Mouse (Mus musculus) heart, adult 2 months (tissue): ENCODE data around the gene Tenm4. TPM values are rescaled to one million over a fixed set of nuclear protein-coding genes. Genes with fewer than 3 reads are reported as not detected.
A peak's percentile ranks its signal among the peaks of the same experiment; 100 is the strongest.

Experiments
- DNase-seq, 2 experiments: peaks; one replicate each; pipeline ENCODE4 v3.0.0; 2021
- H3K27ac ChIP-seq: fragments of 200-600 bp; 2 replicates; pipeline ENCODE4 v1.8.1; 2022
- H3K27me3 ChIP-seq: fragments of 200-500 bp; 2 replicates; pipeline ENCODE4 v1.6.1; 2012; ENCODE audit warnings: mild to moderate bottlenecking, low read length, inconsistent platforms, mixed read lengths; ENCODE audit not compliant: control insufficient read depth, insufficient read depth
- H3K36me3 ChIP-seq: fragments of 200-500 bp; 2 replicates; pipeline ENCODE4 v1.6.1; 2012; ENCODE audit warnings: low read length, inconsistent platforms; ENCODE audit not compliant: control insufficient read depth, insufficient read depth
- H3K4me1 ChIP-seq: fragments of 200-500 bp; 2 replicates; pipeline ENCODE4 v1.6.1; 2011; ENCODE audit warnings: low read length; ENCODE audit not compliant: control insufficient read depth, insufficient read depth
- H3K4me3 ChIP-seq: fragments of 200-600 bp; 2 replicates; pipeline ENCODE4 v1.8.1; 2022
- H3K79me2 ChIP-seq: fragments of 200-500 bp; replicated peaks from 2 replicates; pipeline ENCODE4 v1.6.1; 2012; ENCODE audit warnings: mild to moderate bottlenecking, inconsistent platforms, low read length, moderate library complexity, mixed read lengths; ENCODE audit not compliant: control insufficient read depth, insufficient read depth
- H3K9ac ChIP-seq: fragments of 200-500 bp; 2 replicates; pipeline ENCODE4 v1.6.1; 2012; ENCODE audit warnings: low read depth, mild to moderate bottlenecking, control low read depth, inconsistent platforms, low read length, mixed read lengths
- CTCF ChIP-seq: fragments of 200-600 bp; IDR thresholded peaks from 2 replicates; pipeline ENCODE4 v1.8.1; 2022; ENCODE audit warnings: antibody characterized with exemption, mild to moderate bottlenecking, moderate library complexity
- EP300 ChIP-seq: fragments of 200-500 bp; IDR thresholded peaks from 2 replicates; pipeline ENCODE4 v1.6.1; 2011; ENCODE audit warnings: low read depth, low read length, control low read depth; ENCODE audit not compliant: insufficient read depth
- POLR2A ChIP-seq: fragments of 200-500 bp; IDR thresholded peaks from 2 replicates; pipeline ENCODE4 v1.6.1; 2011; ENCODE audit warnings: mild to moderate bottlenecking, low read depth, low read length, control low read depth; ENCODE audit not compliant: insufficient read depth
- WGBS: fragments of 180-500 bp; shearing (Covaris S2); methylation state at CpG from one replicate; pipeline ENCODE4 v1.1.7; 2018; 5-methylcytosine and 5-hydroxymethylcytosine counted together
- intact Hi-C: fragments of 180-260 bp; cut with DNase I; formaldehyde crosslinking; loops from one replicate; pipeline ENCODE4 v1.15.1; 2025
- polyA plus RNA-seq: library from polyadenylated mRNA; depleted of rRNA; stranded (reverse); fragments of >200 nt; gene quantifications from 2 replicates; pipeline ENCODE4 v1.2.3, GENCODE M21; 2012
- total RNA-seq, 2 experiments: library from RNA; stranded (reverse); gene quantifications; 2 replicates each; pipeline ENCODE4 v1.2.3; 2021

Tenm4 gene
- total and polyA plus RNA-seq, 3 experiments = 0.34 to 1.3 (median 0.74) TPM

- peak in 1 of 2 experiments; percentile 25 for DNase-seq
- WGBS = 52% methylated on average over 5 of the region's 5 CpGs
- TF ChIP-seq CTCF (no peak), EP300 (no peak), POLR2A (no peak)
Observed at GRCm38 (mm10) chr7:96813036-96813435, 642.0 kb downstream of the Tenm4 start.

GRCm38 (mm10) chr7:96813497-96814400 lies 642.7 kb downstream of the Tenm4 start:
- no peaks in the 10 kb centered on the region for H3K27me3 ChIP-seq
- H3K4me1 ChIP-seq = peaks cover 5% of the 10 kb centered on the region
- intact Hi-C loops = no loop called here
- H3K9ac ChIP-seq = no peak overlapping the region
- no peak overlapping the region for H3K4me3 ChIP-seq
- H3K27ac ChIP-seq = peak overlapping the region; percentile 55
- H3K79me2 ChIP-seq = no peaks in the 10 kb centered on the region
- WGBS = 39% methylated on average over 9 of the region's 9 CpGs
- DNase-seq = peak; percentile 70
- 0 out of 2 replicates have a peak, but pooled peaks have one; percentile 23 for TF ChIP-seq EP300
- TF ChIP-seq POLR2A = no peak
- no peaks in the 10 kb centered on the region for H3K36me3 ChIP-seq

More at GRCm38 (mm10) chr7:96813036-96813435, 642.0 kb downstream of the Tenm4 start:
- Histone ChIP-seq H3K27ac (peak overlapping the region; percentile 55), H3K4me3 (no peak overlapping the region), H3K27me3 (no peaks in the 10 kb centered on the region), H3K4me1 (peaks cover 5% of the 10 kb centered on the region), H3K9ac (no peak overlapping the region), H3K79me2 (no peaks in the 10 kb centered on the region), H3K36me3 (no peaks in the 10 kb centered on the region)
- intact Hi-C loops = no loop called here

- intact Hi-C loops = no loop called here
- no peak overlapping the region for H3K4me3 ChIP-seq
- no peak overlapping the region for H3K9ac ChIP-seq
- peak overlapping the region; percentile 47 for H3K27ac ChIP-seq
- TF ChIP-seq EP300 = no peak
- no peak for TF ChIP-seq POLR2A
- TF ChIP-seq CTCF = no peak
- peaks cover 5% of the 10 kb centered on the region for H3K4me1 ChIP-seq
- DNase-seq = no peak
- H3K27me3 ChIP-seq = no peaks in the 10 kb centered on the region
- no peaks in the 10 kb centered on the region for H3K36me3 ChIP-seq
- no peaks in the 10 kb centered on the region for H3K79me2 ChIP-seq
Observed at GRCm38 (mm10) chr7:96814581-96814980, 643.5 kb downstream of the Tenm4 start.

- Histone ChIP-seq H3K9ac (no peak overlapping the region), H3K4me1 (peaks cover 5% of the 10 kb centered on the region), H3K27me3 (no peaks in the 10 kb centered on the region), H3K79me2 (no peaks in the 10 kb centered on the region), H3K27ac (peak overlapping the region; percentile 43), H3K36me3 (no peaks in the 10 kb centered on the region), H3K4me3 (no peak overlapping the region)
- TF ChIP-seq POLR2A (no peak), EP300 (no peak), CTCF (no peak)
- WGBS = 39% methylated on average over 6 of the region's 6 CpGs
- intact Hi-C loops = no loop called here
- peak; percentile 29 to 44 for DNase-seq
Observed at GRCm38 (mm10) chr7:96817030-96817674, 646.1 kb downstream of the Tenm4 start.

- no peaks in the 10 kb centered on the region for H3K36me3 ChIP-seq
- WGBS = 78% methylated on average over 6 of the region's 6 CpGs
- no peak overlapping the region for H3K9ac ChIP-seq
- intact Hi-C loops = no loop called here
- H3K27ac ChIP-seq = no peak overlapping the region
- peaks cover 1% of the 10 kb centered on the region for H3K4me1 ChIP-seq
- TF ChIP-seq EP300 (no peak), POLR2A (no peak), CTCF (no peak)
- no peak for DNase-seq
- no peak overlapping the region for H3K4me3 ChIP-seq
- H3K79me2 ChIP-seq = no peaks in the 10 kb centered on the region
- no peaks in the 10 kb centered on the region for H3K27me3 ChIP-seq
Observed at GRCm38 (mm10) chr7:96818236-96818916, 647.3 kb downstream of the Tenm4 start.

GRCm38 (mm10) chr7:96819538-96819937 lies 648.5 kb downstream of the Tenm4 start:
- Histone ChIP-seq H3K27ac (no peak overlapping the region), H3K36me3 (no peaks in the 10 kb centered on the region), H3K4me3 (no peak overlapping the region), H3K9ac (no peak overlapping the region), H3K4me1 (peaks cover 1% of the 10 kb centered on the region), H3K27me3 (no peaks in the 10 kb centered on the region), H3K79me2 (no peaks in the 10 kb centered on the region)
- TF ChIP-seq POLR2A (no peak), CTCF (no peak), EP300 (no peak)
- intact Hi-C loops = no loop called here
- no peak for DNase-seq
- 69% methylated on average over 3 of the region's 3 CpGs for WGBS
